Mouse (Mus musculus): ENCODE measurements at regions not wholly inside any gene's neighbourhood (a gene's known extent, or its start where the extent isn't known, plus 50 kb on each side); places are given as distances from the start of the nearest gene placed in this dataset.

- ATAC-seq (ENCODE audit: low read depth), result no peak
- Histone ChIP-seq H3K4me3 (ENCODE audit: low read depth, low read length) (no peak overlapping the region), H3K4me2 (ENCODE audit: low read depth, low read length) (no peak overlapping the region), H3K4me1 (ENCODE audit: control insufficient read depth, insufficient read depth, low read length) (no peaks in the 10 kb centered on the region), H3K27ac (ENCODE audit: low read depth, low read length) (no peak overlapping the region), H3K27me3 (ENCODE audit: control insufficient read depth, insufficient read depth, low read length) (no peaks in the 10 kb centered on the region), H3K36me3 (ENCODE audit: control insufficient read depth, insufficient read depth, low read length) (no peaks in the 10 kb centered on the region), H3K9ac (replicated peaks; ENCODE audit: low read depth, low read length) (no peak overlapping the region), H3K9me3 (ENCODE audit: control insufficient read depth, low read length) (no peaks in the 10 kb centered on the region)
- 27% methylated on average over 1 of the region's 1 CpGs for WGBS
Measured at GRCm38 (mm10) chr14:36819826-36820225, 148.8 kb downstream of the Ccser2 start.

- H3K36me3 ChIP-seq (ENCODE audit: control insufficient read depth, insufficient read depth, low read length), result no peaks in the 10 kb centered on the region
- H3K27me3 ChIP-seq (ENCODE audit: control insufficient read depth, insufficient read depth, low read length), result no peaks in the 10 kb centered on the region
- WGBS, result 77% methylated on average over 2 of the region's 3 CpGs
- no peak overlapping the region for H3K27ac ChIP-seq (ENCODE audit: low read depth, low read length)
- no peak for ATAC-seq (ENCODE audit: low read depth)
- no peak overlapping the region for H3K4me2 ChIP-seq (ENCODE audit: low read depth, low read length)
- H3K9ac ChIP-seq (replicated peaks; ENCODE audit: low read depth, low read length), result no peak overlapping the region
- no peaks in the 10 kb centered on the region for H3K4me1 ChIP-seq (ENCODE audit: control insufficient read depth, insufficient read depth, low read length)
- H3K4me3 ChIP-seq (ENCODE audit: low read depth, low read length), result no peak overlapping the region
- no peaks in the 10 kb centered on the region for H3K9me3 ChIP-seq (ENCODE audit: control insufficient read depth, low read length)
Measured at GRCm38 (mm10) chr14:36802418-36802817, 166.2 kb downstream of the Ccser2 start.

- no peak for ATAC-seq (ENCODE audit: low read depth)
- 79% methylated on average over 1 of the region's 1 CpGs for WGBS
- Histone ChIP-seq H3K36me3 (ENCODE audit: control insufficient read depth, insufficient read depth, low read length) (no peaks in the 10 kb centered on the region), H3K4me3 (ENCODE audit: low read depth, low read length) (no peak overlapping the region), H3K27ac (ENCODE audit: low read depth, low read length) (no peak overlapping the region), H3K4me1 (ENCODE audit: control insufficient read depth, insufficient read depth, low read length) (no peaks in the 10 kb centered on the region), H3K4me2 (ENCODE audit: low read depth, low read length) (no peak overlapping the region), H3K27me3 (ENCODE audit: control insufficient read depth, insufficient read depth, low read length) (no peaks in the 10 kb centered on the region), H3K9me3 (ENCODE audit: control insufficient read depth, low read length) (no peaks in the 10 kb centered on the region), H3K9ac (replicated peaks; ENCODE audit: low read depth, low read length) (no peak overlapping the region)
Measured at GRCm38 (mm10) chr14:36799820-36800219, 168.8 kb downstream of the Ccser2 start.

- no peak overlapping the region for H3K4me2 ChIP-seq (ENCODE audit: low read depth, low read length)
- H3K4me3 ChIP-seq (ENCODE audit: low read depth, low read length), result no peak overlapping the region
- no peak overlapping the region for H3K9ac ChIP-seq (replicated peaks; ENCODE audit: low read depth, low read length)
- no peaks in the 10 kb centered on the region for H3K9me3 ChIP-seq (ENCODE audit: control insufficient read depth, low read length)
- no peaks in the 10 kb centered on the region for H3K4me1 ChIP-seq (ENCODE audit: control insufficient read depth, insufficient read depth, low read length)
- H3K27ac ChIP-seq (ENCODE audit: low read depth, low read length), result no peak overlapping the region
- H3K27me3 ChIP-seq (ENCODE audit: control insufficient read depth, insufficient read depth, low read length), result no peaks in the 10 kb centered on the region
- WGBS, result 94% methylated on average over 2 of the region's 2 CpGs
- no peaks in the 10 kb centered on the region for H3K36me3 ChIP-seq (ENCODE audit: control insufficient read depth, insufficient read depth, low read length)
- ATAC-seq (ENCODE audit: low read depth), result no peak
Measured at GRCm38 (mm10) chr14:36781882-36782281, 186.7 kb downstream of the Ccser2 start.

- no peak overlapping the region for H3K4me3 ChIP-seq (ENCODE audit: low read depth, low read length)
- 75% methylated on average over 1 of the region's 1 CpGs for WGBS
Measured at GRCm38 (mm10) chr14:36778956-36779355, 189.6 kb downstream of the Ccser2 start.

GRCm38 (mm10) chr14:36774349-36774748, 194.2 kb downstream of the Ccser2 start:
- Histone ChIP-seq H3K9ac (replicated peaks; ENCODE audit: low read depth, low read length) (no peak overlapping the region), H3K4me1 (ENCODE audit: control insufficient read depth, insufficient read depth, low read length) (no peaks in the 10 kb centered on the region), H3K27me3 (ENCODE audit: control insufficient read depth, insufficient read depth, low read length) (no peaks in the 10 kb centered on the region), H3K9me3 (ENCODE audit: control insufficient read depth, low read length) (no peaks in the 10 kb centered on the region), H3K36me3 (ENCODE audit: control insufficient read depth, insufficient read depth, low read length) (no peaks in the 10 kb centered on the region), H3K4me2 (ENCODE audit: low read depth, low read length) (no peak overlapping the region), H3K4me3 (ENCODE audit: low read depth, low read length) (no peak overlapping the region), H3K27ac (ENCODE audit: low read depth, low read length) (no peak overlapping the region)
- ATAC-seq (ENCODE audit: low read depth), result no peak
- WGBS, result 78% methylated on average over 3 of the region's 3 CpGs

More at GRCm38 (mm10) chr14:36778956-36779355, 189.6 kb downstream of the Ccser2 start:
- H3K9me3 ChIP-seq (ENCODE audit: control insufficient read depth, low read length), result no peaks in the 10 kb centered on the region
- no peaks in the 10 kb centered on the region for H3K27me3 ChIP-seq (ENCODE audit: control insufficient read depth, insufficient read depth, low read length)
- H3K9ac ChIP-seq (replicated peaks; ENCODE audit: low read depth, low read length), result no peak overlapping the region
- no peaks in the 10 kb centered on the region for H3K36me3 ChIP-seq (ENCODE audit: control insufficient read depth, insufficient read depth, low read length)
- H3K4me1 ChIP-seq (ENCODE audit: control insufficient read depth, insufficient read depth, low read length), result no peaks in the 10 kb centered on the region
- no peak overlapping the region for H3K4me2 ChIP-seq (ENCODE audit: low read depth, low read length)
- H3K27ac ChIP-seq (ENCODE audit: low read depth, low read length), result no peak overlapping the region
- peak; percentile 84 for ATAC-seq (ENCODE audit: low read depth)

GRCm38 (mm10) chr14:36764377-36764776, 204.2 kb downstream of the Ccser2 start:
- no peak overlapping the region for H3K9ac ChIP-seq (replicated peaks; ENCODE audit: low read depth, low read length)
- 87% methylated on average over 4 of the region's 4 CpGs for WGBS

GRCm38 (mm10) chr14:36756056-36756455, 212.5 kb downstream of the Ccser2 start:
- no peak for ATAC-seq (ENCODE audit: low read depth)
- H3K9ac ChIP-seq (replicated peaks; ENCODE audit: low read depth, low read length), result no peak overlapping the region

More at GRCm38 (mm10) chr14:36764377-36764776, 204.2 kb downstream of the Ccser2 start:
- no peak overlapping the region for H3K4me2 ChIP-seq (ENCODE audit: low read depth, low read length)
- H3K9me3 ChIP-seq (ENCODE audit: control insufficient read depth, low read length), result no peaks in the 10 kb centered on the region
- no peaks in the 10 kb centered on the region for H3K36me3 ChIP-seq (ENCODE audit: control insufficient read depth, insufficient read depth, low read length)
- no peak for ATAC-seq (ENCODE audit: low read depth)
- no peak overlapping the region for H3K4me3 ChIP-seq (ENCODE audit: low read depth, low read length)
- H3K27me3 ChIP-seq (ENCODE audit: control insufficient read depth, insufficient read depth, low read length), result no peaks in the 10 kb centered on the region
- H3K4me1 ChIP-seq (ENCODE audit: control insufficient read depth, insufficient read depth, low read length), result no peaks in the 10 kb centered on the region
- H3K27ac ChIP-seq (ENCODE audit: low read depth, low read length), result no peak overlapping the region

GRCm38 (mm10) chr14:36748130-36748883, 220.3 kb downstream of the Ccser2 start:
- WGBS, result 90% methylated on average over 6 of the region's 6 CpGs
- Histone ChIP-seq H3K27ac (ENCODE audit: low read depth, low read length) (no peak overlapping the region), H3K4me1 (ENCODE audit: control insufficient read depth, insufficient read depth, low read length) (no peaks in the 10 kb centered on the region), H3K4me3 (ENCODE audit: low read depth, low read length) (no peak overlapping the region), H3K9me3 (ENCODE audit: control insufficient read depth, low read length) (no peaks in the 10 kb centered on the region), H3K36me3 (ENCODE audit: control insufficient read depth, insufficient read depth, low read length) (no peaks in the 10 kb centered on the region), H3K9ac (replicated peaks; ENCODE audit: low read depth, low read length) (no peak overlapping the region), H3K4me2 (ENCODE audit: low read depth, low read length) (no peak overlapping the region), H3K27me3 (ENCODE audit: control insufficient read depth, insufficient read depth, low read length) (no peaks in the 10 kb centered on the region)
- no peak for ATAC-seq (ENCODE audit: low read depth)

More at GRCm38 (mm10) chr14:36756056-36756455, 212.5 kb downstream of the Ccser2 start:
- Histone ChIP-seq H3K4me1 (ENCODE audit: control insufficient read depth, insufficient read depth, low read length) (no peaks in the 10 kb centered on the region), H3K27ac (ENCODE audit: low read depth, low read length) (no peak overlapping the region), H3K4me2 (ENCODE audit: low read depth, low read length) (no peak overlapping the region), H3K4me3 (ENCODE audit: low read depth, low read length) (no peak overlapping the region), H3K27me3 (ENCODE audit: control insufficient read depth, insufficient read depth, low read length) (no peaks in the 10 kb centered on the region), H3K36me3 (ENCODE audit: control insufficient read depth, insufficient read depth, low read length) (no peaks in the 10 kb centered on the region), H3K9me3 (ENCODE audit: control insufficient read depth, low read length) (no peaks in the 10 kb centered on the region)
- WGBS, result 86% methylated on average over 6 of the region's 6 CpGs
